Mouse (Mus musculus) layer of hippocampus, postnatal 25 days (tissue): ENCODE measurements around the gene Srrm2. TPM values are rescaled to one million over a fixed set of nuclear protein-coding genes. Genes with fewer than 3 reads are reported as not detected.

Experiments used
- DNase-seq, 2 experiments: peaks; one replicate each; pipeline ENCODE4 v3.0.0; 2022; ENCODE audit warnings: mixed read lengths in 2 of 2, low spot score in 1 of 2; ENCODE audit errors: extremely low spot score in 1 of 2
- total RNA-seq, 2 experiments: library from RNA; stranded (reverse); gene quantifications; 2 replicates each; pipeline ENCODE4 v1.2.3; 2021

Srrm2 gene
- total RNA-seq, 2 experiments from 2014 or later = 400 to 605 TPM

GRCm38 (mm10) chr17:23802746-23803365 is 12.5 kb downstream of the Srrm2 start:
- DNase-seq = peak; percentile 86 to 94

- peak in 1 of 2 experiments; percentile 65 for DNase-seq
Observed at GRCm38 (mm10) chr17:23803366-23804041, 13.2 kb downstream of the Srrm2 start.

DNA sequence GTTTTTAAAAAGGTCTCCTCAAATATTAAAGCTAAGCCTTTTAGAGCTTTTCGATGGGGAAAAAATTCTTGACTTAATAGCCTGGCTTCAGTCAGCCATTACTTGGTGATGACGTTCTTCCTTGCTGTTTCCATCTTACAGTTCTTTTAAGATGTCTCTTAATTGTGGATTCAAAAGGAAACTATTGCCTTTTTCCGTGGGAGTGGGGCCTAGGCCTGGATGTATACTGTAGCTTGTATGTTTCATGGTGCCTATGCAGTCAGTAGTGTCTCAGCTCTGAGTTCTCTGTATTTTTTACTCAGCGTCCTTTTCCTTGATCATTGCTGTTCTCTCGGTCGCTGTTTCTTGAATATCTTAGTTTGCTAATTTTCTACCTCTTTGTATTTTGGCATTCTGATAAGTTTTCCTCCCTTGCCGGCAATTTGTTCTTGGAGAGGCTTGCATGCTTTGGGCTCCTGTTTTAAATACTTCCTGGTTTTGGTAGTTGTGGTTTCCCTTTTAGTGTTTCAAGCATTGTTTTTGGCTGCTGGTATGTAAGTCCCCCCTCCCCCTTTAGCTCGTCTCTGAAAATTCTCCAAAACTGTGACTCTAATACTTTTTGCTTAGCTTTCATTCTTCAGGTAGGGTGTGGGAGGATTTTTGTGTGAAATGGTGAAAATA is 14.2 kb downstream of the Srrm2 start:
- DNase-seq = no peak

GRCm38 (mm10) chr17:23806867-23807266 is 16.5 kb downstream of the Srrm2 start:
- no peak for DNase-seq

- DNase-seq = no peak
Observed at GRCm38 (mm10) chr17:23807918-23808317, 17.6 kb downstream of the Srrm2 start.

DNA sequence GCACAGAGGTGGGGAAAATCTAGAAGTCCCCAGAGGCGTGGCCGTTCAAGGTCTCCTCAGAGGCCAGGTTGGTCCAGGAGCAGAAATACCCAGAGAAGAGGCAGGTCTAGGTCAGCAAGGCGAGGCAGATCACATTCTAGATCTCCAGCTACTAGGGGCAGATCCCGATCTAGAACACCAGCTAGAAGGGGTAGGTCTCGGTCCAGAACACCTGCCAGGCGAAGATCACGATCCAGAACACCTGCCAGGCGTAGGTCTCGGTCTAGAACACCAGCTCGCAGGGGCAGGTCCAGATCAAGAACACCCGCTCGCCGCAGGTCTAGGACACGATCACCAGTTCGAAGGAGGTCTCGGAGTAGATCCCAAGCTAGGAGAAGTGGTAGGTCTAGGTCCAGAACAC is 25.3 kb downstream of the Srrm2 start:
- no peak for DNase-seq

DNA sequence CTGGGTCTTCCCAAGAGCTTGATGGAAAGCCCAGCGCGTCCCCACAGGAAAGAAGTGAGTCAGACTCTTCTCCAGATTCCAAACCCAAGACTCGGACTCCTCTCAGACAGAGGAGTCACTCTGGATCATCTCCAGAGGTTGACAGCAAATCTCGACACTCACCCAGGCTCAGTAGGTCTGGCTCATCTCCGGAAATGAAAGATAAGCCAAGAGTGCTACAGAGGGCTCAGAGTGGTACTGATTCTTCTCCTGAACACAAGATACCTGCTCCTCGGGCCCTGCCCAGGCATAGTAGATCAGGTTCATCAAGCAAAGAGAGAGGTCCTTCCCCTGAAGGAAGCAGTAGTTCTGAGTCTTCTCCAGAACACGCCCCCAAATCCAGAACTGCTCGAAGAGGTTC is 28.2 kb downstream of the Srrm2 start:
- DNase-seq = no peak

DNA sequence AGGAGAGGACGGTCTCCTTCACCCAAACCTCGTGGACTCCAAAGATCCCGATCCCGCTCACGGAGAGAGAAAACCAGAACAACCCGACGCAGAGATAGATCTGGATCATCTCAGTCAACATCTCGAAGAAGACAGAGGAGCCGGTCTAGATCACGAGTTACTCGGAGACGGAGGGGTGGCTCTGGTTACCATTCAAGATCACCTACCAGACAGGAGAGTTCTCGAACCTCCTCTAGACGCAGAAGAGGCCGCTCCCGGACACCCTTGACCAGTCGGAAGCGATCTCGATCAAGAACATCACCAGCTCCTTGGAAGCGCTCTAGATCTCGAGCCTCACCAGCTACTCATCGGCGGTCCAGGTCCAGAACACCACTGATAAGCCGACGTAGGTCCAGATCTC is 28.9 kb downstream of the Srrm2 start:
- DNase-seq = no peak

- no peak for DNase-seq
Observed at GRCm38 (mm10) chr17:23820731-23821130, 30.4 kb downstream of the Srrm2 start.

- no peak for DNase-seq
Observed at GRCm38 (mm10) chr17:23822094-23822493, 31.8 kb downstream of the Srrm2 start.

DNA sequence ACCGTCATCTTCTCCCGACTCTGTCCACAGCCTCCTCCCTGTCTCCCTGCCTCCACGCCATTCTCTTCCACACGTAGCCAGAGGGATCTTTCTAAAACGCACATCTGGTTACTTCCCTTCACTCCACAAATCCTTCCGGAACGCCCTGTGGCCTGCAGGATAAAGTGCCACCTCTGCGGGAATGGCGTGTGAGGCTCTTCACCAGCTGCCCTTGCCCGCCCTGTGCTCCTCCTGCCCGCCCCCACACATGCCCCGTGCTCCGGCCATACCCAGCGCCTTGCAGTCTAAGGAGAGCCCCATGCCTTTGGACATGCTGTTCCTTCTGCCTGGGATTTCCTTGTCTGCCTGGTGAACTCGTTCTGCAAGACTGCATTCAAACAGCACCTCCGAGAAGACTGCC is 32.7 kb downstream of the Srrm2 start:
- DNase-seq = no peak

DNA sequence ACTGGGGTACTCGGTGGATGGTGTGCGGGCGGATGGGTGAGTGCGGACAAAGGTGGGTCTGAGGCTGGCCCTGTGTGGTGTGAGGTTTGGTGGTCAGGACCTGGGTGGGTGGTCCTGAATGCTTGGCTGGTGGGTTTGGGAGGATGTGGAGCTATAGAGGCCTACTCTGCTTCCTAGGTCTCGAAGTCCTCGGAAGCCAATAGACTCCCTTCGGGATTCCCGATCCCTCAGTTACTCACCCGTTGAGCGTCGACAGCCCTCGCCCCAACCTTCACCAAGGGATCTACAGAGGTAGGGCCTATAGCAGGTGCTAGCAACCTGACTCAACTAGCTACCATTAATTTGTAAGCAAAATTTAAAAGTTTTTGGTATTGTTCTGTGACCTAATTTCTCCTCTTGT is 33.3 kb downstream of the Srrm2 start:
- DNase-seq = no peak

DNA sequence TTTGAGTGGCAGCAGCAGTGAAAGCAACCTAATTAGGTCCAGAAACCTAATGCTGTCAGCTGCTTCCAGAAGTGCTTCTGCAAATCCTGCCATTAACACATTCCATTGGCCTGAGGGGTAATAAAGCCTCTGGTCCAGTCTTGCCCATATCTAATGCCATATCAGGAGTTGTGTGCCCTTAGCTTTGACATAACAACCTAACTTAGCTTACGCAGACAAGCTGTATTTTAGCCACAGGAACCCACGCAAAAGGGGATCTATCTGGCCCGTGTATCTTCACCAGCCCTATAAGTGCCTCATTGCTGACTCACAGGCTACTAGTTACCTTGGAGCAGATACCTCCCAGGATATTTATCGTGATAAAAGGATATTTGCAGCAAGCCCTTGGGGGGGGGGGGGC is 35.3 kb downstream of the Srrm2 start:
- no peak for DNase-seq

GRCm38 (mm10) chr17:23828271-23829001 is 38.1 kb downstream of the Srrm2 start:
- peak in 1 of 2 experiments; percentile 64 for DNase-seq

GRCm38 (mm10) chr17:23829064-23829619 is 38.8 kb downstream of the Srrm2 start, which contains the start of gene Elob:
Gene Elob, minus strand, starts transcription at chr17:23829136.
- DNase-seq = peak; percentile 73 to 76

GRCm38 (mm10) chr17:23831201-23831600 is 40.9 kb downstream of the Srrm2 start:
- DNase-seq = no peak

DNA sequence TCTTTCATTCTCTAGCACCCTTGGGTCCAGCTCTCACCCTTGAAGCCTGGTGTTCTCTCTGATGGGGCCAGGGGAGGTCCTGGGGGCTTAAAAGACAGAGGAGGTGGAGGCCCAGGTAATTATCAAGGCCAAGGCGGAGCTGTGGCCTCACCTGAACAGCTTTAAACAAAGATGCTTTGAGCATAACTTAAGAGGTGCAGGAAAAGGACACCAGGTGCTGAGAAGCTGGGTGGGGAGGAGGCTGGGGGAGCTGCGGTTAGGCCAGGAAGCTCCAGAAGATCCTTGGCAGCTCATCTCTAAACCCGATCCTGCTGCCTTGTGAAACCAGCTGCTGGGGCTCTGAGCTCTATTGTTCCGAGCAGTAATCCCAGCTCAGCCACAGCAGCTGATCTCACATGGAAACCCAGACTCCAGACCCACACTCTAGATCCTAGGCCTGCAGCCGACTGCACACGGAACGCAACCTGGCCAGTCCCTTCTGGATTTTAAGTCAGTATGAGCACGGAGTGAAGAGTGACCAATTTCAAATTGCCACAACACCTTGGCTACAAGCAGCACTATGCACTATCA is 45.8 kb downstream of the Srrm2 start, which contains the start of gene Prss33:
Gene Prss33, minus strand, starts transcription at position 51 of the 570 bp plus-strand sequence.
- DNase-seq = no peak

DNA sequence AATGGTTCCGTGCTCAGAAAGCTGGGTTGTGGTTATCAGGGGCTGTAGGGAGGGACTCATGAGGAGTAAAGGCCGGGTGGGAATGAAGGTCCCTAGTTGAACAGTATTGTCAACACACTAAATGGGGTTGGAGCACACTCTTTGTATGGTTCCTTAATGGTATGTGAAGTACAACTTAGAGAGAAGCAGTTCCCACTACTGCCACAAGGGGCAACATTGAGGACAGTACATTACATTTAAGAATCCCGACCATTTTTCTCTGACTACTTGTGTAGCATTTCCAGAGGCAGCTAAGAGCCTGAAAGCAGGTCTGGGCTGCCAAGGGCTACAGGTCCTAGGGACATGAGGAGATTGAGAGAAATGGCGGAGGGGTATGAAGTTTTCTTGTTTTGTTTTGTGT is 50.8 kb downstream of the Srrm2 start:
- peak in 1 of 2 experiments; percentile 73 for DNase-seq

- DNase-seq = no peak
Observed at GRCm38 (mm10) chr17:23843141-23843811, 52.9 kb downstream of the Srrm2 start.
